Mouse (Mus musculus) intestine, postnatal 0 days (tissue): ENCODE data around the gene Schip1. TPM values are rescaled to one million over a fixed set of nuclear protein-coding genes. Genes with fewer than 3 reads are reported as not detected.

ENCODE experiments used
- ATAC-seq: fragments of 200-750 bp; cut with Nextera tagmentation; 2 replicates; pipeline ENCODE4 v1.8.0; 2017; ENCODE audit warnings: mild to moderate bottlenecking, moderate TSS enrichment, moderate library complexity
- H3K27ac ChIP-seq: fragments of 300-500 bp; sonication (generic); 2 replicates; pipeline ENCODE4 v1.5.1; 2014; ENCODE audit warnings: mild to moderate bottlenecking, low read depth, low read length, moderate library complexity
- H3K27me3 ChIP-seq: fragments of 300-500 bp; sonication (generic); replicated peaks from 2 replicates; pipeline ENCODE4 v1.6.1; 2014; ENCODE audit warnings: low read length, mixed read lengths; ENCODE audit not compliant: control insufficient read depth, insufficient read depth
- H3K36me3 ChIP-seq: fragments of 300-500 bp; sonication (generic); 2 replicates; pipeline ENCODE4 v1.6.1; 2014; ENCODE audit warnings: mild to moderate bottlenecking, moderate library complexity; ENCODE audit not compliant: control insufficient read depth, insufficient read depth
- H3K4me1 ChIP-seq: fragments of 300-500 bp; sonication (generic); replicated peaks from 2 replicates; pipeline ENCODE4 v1.6.1; 2014; ENCODE audit warnings: antibody characterized with exemption, low read length, mixed read lengths; ENCODE audit not compliant: control insufficient read depth, insufficient read depth
- H3K4me2 ChIP-seq: fragments of 300-500 bp; sonication (generic); replicated peaks from 2 replicates; pipeline ENCODE4 v1.6.1; 2014; ENCODE audit warnings: low read depth, mild to moderate bottlenecking, moderate library complexity
- H3K4me3 ChIP-seq: fragments of 300-500 bp; sonication (generic); 2 replicates; pipeline ENCODE4 v1.5.1; 2014; ENCODE audit warnings: low read depth, low read length
- H3K9ac ChIP-seq: fragments of 300-500 bp; sonication (generic); 2 replicates; pipeline ENCODE4 v1.6.1; 2014; ENCODE audit warnings: mild to moderate bottlenecking, low read depth, low read length
- H3K9me3 ChIP-seq: fragments of 300-500 bp; sonication (generic); 2 replicates; pipeline ENCODE4 v1.6.1; 2016; ENCODE audit warnings: mixed run types; ENCODE audit not compliant: control insufficient read depth
- CTCF ChIP-seq: sonication (generic); IDR thresholded peaks from 2 replicates; pipeline ENCODE4 v1.5.1; 2016; ENCODE audit warnings: low read depth, mild to moderate bottlenecking, control low read depth, antibody characterized with exemption, moderate library complexity
- WGBS: fragments of 180-500 bp; shearing (Covaris S2); extraction: QIAGEN DNeasy Blood & Tissue Kit; methylation state at CpG from one replicate; pipeline ENCODE4 v1.1.7; 2014; 5-methylcytosine and 5-hydroxymethylcytosine counted together
- polyA plus RNA-seq: library from polyadenylated mRNA; unstranded; fragments of >200 nt; fragmentation: Nextera tagmentation; extraction: Ambion mirVana; gene quantifications from 2 replicates; pipeline ENCODE4 v1.2.1, GENCODE M21; 2015

Schip1 gene
- polyA plus RNA-seq, 1 experiment from 2014 or later, result 24.2 TPM

GRCm38 (mm10) chr3:68605942-68606603 is 541.5 kb downstream of the Schip1 start:
- H3K27ac ChIP-seq, result no peak overlapping the region
- H3K4me2 ChIP-seq, result no peak overlapping the region
- WGBS, result 80% methylated on average over 7 of the region's 7 CpGs
- no peaks in the 10 kb centered on the region for H3K27me3 ChIP-seq
- H3K4me1 ChIP-seq, result no peaks in the 10 kb centered on the region
- TF ChIP-seq CTCF, result no peak
- no peaks in the 10 kb centered on the region for H3K9me3 ChIP-seq
- H3K36me3 ChIP-seq, result no peaks in the 10 kb centered on the region
- H3K9ac ChIP-seq, result no peak overlapping the region
- no peak overlapping the region for H3K4me3 ChIP-seq
- ATAC-seq, result no peak

DNA sequence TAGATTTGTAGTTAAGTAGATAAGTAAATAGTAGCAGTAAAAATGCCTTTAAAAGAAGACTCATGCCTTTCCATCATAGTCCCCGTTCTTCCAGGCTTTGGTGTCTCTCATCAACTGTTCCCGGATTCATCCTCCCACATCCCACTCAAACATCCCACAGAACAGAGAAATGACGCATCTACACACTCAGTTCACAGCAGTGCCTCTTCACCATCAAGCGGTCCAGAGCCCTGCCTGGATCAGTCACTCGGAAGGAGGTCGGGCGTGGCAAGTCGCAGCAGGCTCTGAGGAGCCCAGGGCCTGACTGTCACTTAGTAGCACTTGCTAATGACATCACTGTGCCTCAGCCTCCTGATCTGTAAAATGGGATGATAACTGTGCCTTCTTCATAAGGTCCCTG is 542.1 kb downstream of the Schip1 start:
- H3K4me3 ChIP-seq, result no peak overlapping the region
- H3K27ac ChIP-seq, result no peak overlapping the region
- H3K9ac ChIP-seq, result no peak overlapping the region
- no peak overlapping the region for H3K4me2 ChIP-seq
- no peaks in the 10 kb centered on the region for H3K36me3 ChIP-seq
- no peak for ATAC-seq
- no peak for TF ChIP-seq CTCF
- H3K9me3 ChIP-seq, result no peaks in the 10 kb centered on the region
- no peaks in the 10 kb centered on the region for H3K27me3 ChIP-seq
- H3K4me1 ChIP-seq, result no peaks in the 10 kb centered on the region
- WGBS, result 87% methylated on average over 8 of the region's 8 CpGs

GRCm38 (mm10) chr3:68607336-68607735 is 542.7 kb downstream of the Schip1 start:
- Histone ChIP-seq H3K27me3 (no peaks in the 10 kb centered on the region), H3K9ac (no peak overlapping the region), H3K4me2 (no peak overlapping the region), H3K4me3 (no peak overlapping the region), H3K4me1 (no peaks in the 10 kb centered on the region), H3K36me3 (no peaks in the 10 kb centered on the region), H3K27ac (no peak overlapping the region), H3K9me3 (no peaks in the 10 kb centered on the region)
- 89% methylated on average over 8 of the region's 8 CpGs for WGBS
- ATAC-seq, result no peak
- TF ChIP-seq CTCF, result no peak

- 78% methylated on average over 19 of the region's 19 CpGs for WGBS
- no peak for ATAC-seq
These were observed 544.4 kb downstream of the Schip1 start for GRCm38 (mm10) chr3:68608848-68609497.

GRCm38 (mm10) chr3:68610011-68610410 is 545.4 kb downstream of the Schip1 start:
- Histone ChIP-seq H3K27me3 (no peaks in the 10 kb centered on the region), H3K4me1 (no peaks in the 10 kb centered on the region), H3K4me3 (no peak overlapping the region), H3K27ac (no peak overlapping the region), H3K9ac (no peak overlapping the region), H3K36me3 (no peaks in the 10 kb centered on the region), H3K4me2 (no peak overlapping the region), H3K9me3 (no peaks in the 10 kb centered on the region)
- WGBS, result 62% methylated on average over 6 of the region's 6 CpGs
- TF ChIP-seq CTCF, result no peak
- ATAC-seq, result no peak

More at GRCm38 (mm10) chr3:68608848-68609497, 544.4 kb downstream of the Schip1 start:
- no peaks in the 10 kb centered on the region for H3K9me3 ChIP-seq
- H3K4me3 ChIP-seq, result no peak overlapping the region
- no peak for TF ChIP-seq CTCF
- H3K4me2 ChIP-seq, result no peak overlapping the region
- H3K36me3 ChIP-seq, result no peaks in the 10 kb centered on the region
- H3K9ac ChIP-seq, result no peak overlapping the region
- H3K27me3 ChIP-seq, result no peaks in the 10 kb centered on the region
- no peak overlapping the region for H3K27ac ChIP-seq
- no peaks in the 10 kb centered on the region for H3K4me1 ChIP-seq

- Histone ChIP-seq H3K27me3 (no peaks in the 10 kb centered on the region), H3K4me2 (no peak overlapping the region), H3K9ac (no peak overlapping the region), H3K27ac (no peak overlapping the region), H3K36me3 (no peaks in the 10 kb centered on the region), H3K4me1 (no peaks in the 10 kb centered on the region), H3K9me3 (no peaks in the 10 kb centered on the region), H3K4me3 (no peak overlapping the region)
- no peak for TF ChIP-seq CTCF
- no peak for ATAC-seq
- WGBS, result 84% methylated on average over 11 of the region's 11 CpGs
These were observed 546.1 kb downstream of the Schip1 start for GRCm38 (mm10) chr3:68610598-68611261.
